Mouse (Mus musculus) cerebellum, adult 11 months (tissue): ENCODE measurements around the gene Trp53i11.

Source experiments
- DNase-seq: peaks from one replicate; pipeline ENCODE4 v3.0.0; 2022

The Trp53i11 gene

DNA sequence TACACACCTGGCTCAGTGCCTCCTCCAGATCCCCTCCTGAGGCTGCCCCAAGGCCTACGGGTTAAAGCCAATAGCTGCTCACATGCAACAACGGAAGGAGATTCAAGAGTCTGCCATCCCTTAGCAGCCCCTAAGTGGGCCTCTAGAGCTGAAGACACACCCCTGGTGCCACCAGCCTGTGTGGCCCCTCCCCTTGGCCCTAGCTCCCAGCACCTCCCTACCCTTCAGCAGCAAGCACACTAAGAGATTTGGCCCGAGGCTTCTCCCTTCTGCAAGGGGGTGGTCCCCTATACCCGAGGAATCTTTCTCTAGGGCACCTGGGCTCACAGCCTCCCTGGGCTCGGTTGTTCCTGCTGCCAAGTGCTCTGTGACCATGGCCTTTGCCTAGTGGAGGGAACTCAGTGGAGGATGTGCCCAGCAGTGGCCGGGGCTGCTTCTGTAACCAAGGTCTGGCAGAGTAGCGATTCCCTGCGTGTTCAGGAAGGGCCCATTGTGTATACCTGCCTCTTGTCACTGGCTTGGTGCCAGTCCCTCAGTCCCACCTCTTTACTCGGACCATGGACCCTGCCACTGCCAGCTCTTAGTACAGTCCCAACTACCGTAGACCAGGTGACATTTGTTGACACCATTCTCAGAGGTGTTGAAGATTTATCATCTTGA, 13.5 kb downstream of the Trp53i11 start:
- no peak for DNase-seq

DNA sequence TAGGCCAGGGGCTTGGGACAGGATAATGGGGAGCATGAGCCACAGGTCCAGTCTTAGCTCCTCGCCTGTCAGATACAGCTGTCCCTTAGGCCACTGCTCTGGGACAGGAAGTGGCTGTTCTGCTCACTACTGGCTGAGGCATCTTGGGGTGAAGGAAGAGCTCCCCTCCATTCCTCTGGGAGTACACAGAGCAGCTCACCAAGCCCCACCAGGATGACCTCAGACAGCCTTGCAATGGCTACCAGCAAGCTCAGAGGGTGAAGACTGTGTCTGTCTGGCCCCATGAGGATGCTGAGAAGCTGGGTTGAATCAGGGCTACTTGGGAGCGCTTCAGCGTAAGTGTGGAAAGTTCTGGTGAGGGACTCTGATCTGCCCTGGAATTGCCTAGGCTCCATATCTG, 14.6 kb downstream of the Trp53i11 start:
- no peak for DNase-seq

DNA sequence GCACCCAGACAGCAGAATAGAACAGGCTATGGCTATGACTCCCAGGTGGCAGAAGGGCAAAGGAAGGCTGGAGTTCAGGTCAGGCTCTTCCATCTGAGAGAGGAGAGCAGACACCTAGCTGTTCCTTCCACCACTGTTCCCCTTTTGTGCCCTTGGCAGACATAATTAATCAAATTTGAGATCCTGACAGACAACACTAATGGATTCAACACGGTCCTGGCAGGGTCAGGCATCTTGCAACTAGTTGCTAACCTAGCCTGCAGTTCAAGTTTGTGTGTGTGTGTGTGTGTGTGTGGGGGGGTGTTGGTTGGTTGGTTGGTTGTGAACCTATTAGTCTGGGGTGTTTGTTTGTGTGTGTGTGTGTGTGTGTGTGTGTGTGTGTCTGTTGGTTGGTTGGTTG, 15.4 kb downstream of the Trp53i11 start:
- DNase-seq: no peak

DNA sequence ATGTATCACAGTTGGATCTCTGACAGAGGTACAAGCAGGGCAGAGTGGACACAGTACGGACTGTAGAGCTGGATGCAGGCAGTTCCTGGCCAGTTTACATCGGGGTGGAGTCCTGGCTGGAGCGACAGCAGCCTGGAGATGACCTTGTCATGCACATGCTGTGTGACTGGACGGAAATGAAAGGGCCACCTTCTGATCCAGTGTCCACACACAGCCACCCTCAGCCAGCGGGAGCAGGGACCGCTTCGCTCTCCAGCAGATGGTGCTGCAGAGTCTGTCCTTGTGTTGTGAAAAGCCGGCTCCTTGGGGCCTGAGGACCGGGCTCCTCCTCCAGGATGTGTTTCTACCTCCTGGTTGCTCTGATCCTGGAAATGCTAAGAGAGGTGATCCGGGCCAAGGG, 16.3 kb downstream of the Trp53i11 start:
- peak; percentile 79 for DNase-seq

DNA sequence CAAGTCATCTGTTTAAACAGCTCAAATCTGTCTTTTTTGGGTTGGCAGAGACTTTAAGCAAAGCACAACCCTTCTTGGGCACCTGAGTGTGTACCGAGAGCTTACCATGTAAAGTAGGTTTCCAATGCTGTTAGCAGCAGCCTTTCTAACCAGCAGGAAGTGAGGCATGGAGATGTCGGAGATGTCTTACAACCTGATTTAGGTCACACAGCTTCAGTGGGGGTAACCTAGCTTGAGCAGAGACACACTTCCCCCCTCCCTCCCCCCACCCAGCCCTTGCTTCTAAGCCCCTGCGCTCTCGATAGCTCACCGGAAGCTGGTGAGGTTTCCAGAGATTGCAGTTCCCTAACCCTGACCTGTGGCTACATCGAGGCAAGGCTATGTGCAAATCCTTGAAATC, 17.2 kb downstream of the Trp53i11 start:
- DNase-seq: no peak

DNA sequence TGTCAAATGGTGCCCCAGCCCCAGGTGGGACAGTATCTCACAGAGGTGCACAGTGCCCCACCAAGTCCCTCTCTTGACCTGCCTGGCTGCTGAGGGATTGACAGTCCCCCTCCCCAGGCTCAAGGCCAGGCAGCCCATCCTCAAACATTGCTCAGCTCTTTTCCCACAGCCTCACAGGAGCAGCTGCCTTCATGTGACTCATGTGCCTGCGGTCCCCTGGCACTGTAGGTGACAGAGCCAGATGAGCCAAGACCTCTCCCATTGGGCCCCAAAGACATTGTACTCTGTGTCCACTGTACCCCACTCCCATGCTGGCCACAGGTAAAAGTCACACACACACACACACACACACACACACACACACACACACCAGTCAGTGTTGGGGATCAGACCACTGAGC, 18.8 kb downstream of the Trp53i11 start:
- DNase-seq: no peak

DNA sequence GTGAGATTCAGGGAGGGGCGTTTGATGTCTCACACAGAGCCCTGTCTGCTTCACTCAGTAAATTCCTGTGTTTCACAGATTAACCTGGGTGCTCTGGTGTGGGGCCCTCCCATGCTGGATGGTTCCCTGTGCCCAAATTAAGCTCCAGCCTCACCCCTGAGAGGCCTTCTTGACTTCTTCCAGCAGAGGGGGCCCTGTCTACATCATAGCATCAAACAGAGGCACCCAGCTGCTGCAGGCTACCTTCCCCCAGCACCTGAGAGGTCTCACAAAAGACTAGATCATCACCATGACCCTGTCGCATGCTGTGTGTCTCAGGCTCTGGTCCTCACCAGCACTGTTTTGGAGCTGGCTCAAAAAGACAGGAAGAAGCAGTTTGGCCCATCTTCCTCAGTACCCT, 25.0 kb downstream of the Trp53i11 start:
- DNase-seq: no peak

DNA sequence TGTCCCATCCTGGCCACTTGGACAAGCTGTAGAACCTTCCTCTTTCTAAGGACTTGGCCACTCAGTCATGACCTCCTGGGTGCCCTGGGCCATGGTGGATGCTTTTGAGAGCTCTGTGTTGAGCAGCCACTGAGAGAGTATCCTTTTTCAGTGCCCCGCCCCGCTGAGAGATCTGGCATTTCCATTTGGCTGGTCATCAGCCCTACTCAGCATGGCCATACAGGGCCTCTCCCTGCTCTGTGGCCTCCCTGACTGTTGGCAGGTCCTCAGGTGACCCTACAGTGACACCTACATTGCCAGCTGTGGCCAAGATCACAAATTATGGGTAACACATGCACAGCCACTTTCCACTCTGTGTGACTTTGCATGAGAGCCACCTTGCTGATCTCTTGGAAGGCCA, 25.5 kb downstream of the Trp53i11 start:
- no peak for DNase-seq

DNA sequence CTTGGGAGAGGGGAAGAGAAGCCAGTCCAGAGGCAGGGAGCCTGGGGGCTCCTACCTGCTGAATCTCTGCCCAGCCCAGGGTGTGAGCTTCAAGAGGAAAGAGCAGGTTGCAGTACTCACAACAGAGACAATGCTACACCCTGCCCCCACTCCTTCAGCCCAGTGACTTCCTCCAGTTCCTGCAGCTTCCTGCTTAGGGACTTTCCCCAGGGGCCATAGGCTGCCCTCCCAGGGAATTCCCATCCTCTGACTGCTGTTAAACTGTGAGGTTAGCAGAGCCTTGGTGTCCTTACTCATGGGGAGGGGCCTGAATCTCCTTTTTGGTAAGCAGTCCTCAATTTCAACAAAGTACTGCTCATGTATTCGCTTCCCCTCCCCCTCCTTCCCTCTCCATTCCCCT, 26.8 kb downstream of the Trp53i11 start:
- no peak for DNase-seq

DNA sequence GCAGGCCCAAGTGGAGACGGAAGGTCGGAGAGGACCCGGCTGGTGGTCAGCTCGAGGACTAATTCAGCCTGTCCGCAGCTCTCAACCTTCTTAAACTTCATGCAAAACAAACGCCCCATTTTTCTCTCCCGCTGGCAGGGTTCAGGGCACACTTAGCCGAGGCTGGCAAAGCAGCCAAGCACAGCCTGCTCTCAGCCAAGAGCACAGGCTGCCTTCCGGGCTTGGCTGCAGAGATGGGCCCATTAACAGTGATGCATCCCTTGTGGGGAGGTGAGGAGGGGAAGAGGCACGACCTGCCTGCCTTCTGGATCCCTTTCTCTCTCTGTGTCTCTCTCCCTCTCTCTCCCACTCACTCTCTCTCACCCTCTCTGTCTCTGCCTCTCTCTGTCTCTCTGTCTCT, 28.4 kb downstream of the Trp53i11 start:
- peak; percentile 81 for DNase-seq

DNA sequence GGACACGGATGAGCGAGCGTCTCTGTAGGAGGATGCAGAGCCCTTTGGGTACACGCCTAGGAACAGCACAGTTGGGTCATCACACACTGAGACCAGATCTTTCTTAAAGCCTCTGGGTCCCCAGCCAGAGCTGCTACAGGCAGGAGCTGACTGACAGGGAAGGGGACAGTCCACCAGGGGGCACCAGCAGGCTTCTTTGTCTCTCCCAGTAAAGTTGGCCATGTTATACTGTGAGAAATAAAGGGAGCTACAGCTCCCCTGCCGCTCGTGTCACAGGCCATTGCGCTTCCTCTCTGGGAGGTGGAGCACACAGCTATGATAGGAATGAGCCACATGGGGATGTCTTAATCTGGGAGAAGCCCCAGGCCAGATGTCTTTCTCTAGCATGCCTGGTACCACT, 29.7 kb downstream of the Trp53i11 start:
- peak; percentile 92 for DNase-seq

DNA sequence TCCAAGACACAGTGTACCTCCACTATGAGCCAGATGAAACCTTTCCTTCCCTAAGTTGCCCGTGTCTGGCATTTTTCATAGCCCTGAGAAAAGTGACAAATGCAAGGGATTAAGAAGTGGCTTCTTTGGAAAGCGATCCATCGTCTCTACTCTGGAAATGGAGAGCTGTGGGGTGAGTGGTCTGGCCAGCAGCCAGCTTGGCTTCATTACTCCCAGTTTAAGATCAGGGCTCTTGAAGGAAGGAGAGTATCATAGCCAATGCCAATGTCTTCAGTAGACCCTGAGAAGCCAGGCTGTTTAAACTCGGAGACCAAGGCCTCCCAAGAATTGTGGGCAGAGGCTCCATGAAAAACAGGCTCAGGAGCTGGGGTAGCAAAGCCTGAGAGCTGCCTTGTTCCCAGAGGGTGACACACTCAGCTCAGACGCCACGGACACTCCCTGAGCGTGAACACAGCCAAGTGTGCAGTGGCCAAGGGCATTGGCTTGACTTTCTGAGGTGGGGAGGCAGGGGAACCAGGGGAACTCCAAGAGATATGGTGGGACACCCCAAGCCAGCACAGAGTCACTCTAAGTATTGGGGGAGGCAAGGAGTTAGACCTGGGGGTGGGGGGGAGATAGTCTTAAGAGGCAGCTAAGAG, 31.1 kb downstream of the Trp53i11 start:
- no peak for DNase-seq

DNA sequence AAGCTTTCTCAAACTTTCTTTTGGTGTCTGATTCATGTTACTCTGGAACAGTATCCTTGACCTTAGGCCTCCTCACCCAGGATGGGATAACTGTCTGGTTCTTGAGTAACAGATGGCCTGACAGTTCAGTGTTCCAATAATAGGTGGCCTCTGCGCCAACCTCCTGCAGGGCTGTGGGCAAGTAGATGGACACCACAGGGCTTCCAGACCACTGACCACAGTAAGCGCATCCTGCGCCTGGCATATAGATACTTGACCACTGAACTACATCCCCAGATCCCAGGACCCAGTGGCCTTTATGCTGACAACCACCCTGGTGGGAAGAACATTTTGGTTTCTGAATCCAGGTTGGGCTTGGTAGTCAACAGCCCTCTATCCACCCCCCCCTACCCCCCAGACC, 32.2 kb downstream of the Trp53i11 start:
- no peak for DNase-seq

DNA sequence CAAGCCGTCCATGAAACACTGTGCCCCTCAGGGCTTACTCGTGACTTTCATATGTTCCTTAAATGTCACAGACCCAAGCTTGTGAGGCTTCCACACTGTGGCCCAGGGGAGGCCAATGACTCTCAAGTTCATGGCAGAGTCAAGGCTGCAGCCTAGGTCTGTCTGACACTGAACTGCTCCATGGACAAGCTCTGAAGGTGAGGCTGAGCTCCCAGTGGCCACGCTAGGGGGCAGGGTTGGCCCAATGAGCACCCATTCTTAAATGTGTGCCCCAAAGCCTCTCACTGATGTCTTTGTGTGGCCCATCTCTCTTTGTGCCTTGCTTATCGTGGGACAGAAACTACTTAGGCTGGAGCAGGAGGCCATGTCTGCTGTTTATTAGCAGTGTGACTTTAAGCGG, 33.1 kb downstream of the Trp53i11 start:
- DNase-seq: no peak

DNA sequence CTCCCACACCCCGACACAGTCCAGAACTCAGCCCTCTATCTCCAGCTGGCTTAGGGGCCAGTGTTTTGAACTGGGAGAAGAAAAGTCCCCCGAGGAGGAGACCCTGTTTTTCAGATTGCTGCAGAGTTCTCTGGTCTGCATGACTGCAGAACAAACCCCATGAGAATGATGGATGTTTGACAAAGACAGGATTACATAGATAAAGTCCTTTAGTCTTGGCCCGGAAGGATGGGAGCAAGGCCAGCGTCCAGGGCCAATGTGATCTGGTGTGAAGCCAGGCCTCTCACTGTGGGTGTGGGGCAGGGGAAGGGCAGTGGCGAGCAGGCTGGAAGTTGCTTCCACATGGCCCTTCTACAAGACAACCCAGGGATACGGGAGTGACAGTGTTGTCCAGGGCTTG, 36.1 kb downstream of the Trp53i11 start:
- peak; percentile 68 for DNase-seq

DNA sequence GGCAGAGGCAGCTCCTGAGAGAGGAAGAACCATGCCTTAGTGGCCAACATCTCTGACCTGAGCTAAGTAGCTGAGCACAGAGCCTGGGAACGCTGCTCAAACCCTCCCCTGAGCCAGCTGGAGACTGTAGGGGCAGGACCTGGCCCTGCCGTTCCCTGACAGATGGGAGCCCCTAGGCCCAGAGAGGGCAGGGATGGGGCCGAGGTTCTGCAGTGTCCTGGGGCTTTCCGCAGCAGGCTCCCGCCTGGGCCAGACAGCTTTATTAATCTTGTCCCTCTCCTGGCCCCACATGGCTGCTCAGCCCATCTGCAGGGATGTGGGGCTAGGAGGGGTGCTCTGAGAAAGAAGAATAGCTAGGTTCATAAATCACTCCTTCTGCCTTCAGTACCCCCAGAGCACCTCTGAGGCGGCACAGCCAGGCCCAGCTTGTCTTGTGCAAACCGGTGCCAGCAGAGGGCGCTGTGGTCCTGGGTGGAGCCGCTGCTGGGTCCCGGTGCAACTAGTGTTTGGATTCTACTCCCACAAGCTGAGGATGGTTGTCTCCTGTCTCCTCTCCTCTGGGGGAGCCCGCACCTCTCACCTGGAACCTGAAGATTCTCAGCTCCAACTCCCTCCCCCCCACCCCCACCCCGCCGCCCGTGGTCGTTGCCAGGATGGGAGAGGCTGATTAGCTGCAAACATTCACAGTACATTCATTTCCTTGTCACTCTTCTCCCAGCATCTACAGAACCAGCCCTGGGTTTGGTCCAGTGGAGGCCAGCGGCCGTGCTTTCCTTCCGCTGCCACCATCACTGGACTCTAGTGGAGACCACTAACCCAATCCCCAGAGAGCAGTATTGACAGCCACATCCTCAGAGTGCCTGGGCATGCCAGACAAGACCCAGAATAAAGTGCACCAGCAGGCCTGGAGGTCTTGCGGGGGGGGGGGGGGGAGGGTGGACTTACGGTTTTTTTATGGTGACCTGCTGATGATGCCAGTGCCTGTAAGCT, 39.6 kb downstream of the Trp53i11 start:
- peak; percentile 88 for DNase-seq

DNA sequence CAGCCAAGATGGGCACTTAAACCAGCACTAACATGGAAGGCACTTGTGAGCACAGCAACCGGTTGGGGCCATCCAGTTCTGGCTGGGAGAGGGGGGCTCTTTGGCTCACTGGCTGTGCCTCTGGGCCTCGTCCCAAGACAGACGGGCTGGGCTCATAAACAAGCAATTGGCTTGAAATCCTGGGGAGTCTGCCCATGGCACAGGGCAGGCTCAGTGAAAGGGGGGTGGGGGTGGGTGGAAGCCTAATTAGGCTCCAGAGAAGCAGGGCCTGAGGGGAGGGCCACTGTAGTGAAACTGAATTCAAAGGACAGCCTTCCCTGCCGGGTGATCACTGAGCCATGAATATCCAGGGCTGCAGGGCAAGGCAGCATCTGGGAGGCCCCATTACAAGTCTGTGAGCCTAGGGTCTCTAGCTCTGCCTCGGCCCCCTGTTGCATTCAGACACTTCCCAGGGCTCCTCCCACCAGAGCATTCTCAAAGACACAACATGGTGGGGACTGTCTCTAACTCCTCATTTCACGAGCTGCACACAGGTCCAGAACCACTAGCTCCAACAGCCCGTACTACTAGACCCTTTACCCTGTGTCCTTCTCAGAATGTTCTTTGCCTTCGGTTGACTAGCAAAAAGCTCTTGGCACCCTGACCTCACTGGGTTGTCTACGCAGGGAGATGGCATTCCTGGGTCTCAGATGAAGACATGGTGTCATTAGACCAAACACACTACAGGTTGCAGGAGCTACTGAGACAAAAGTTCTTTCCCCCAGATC, 40.5 kb downstream of the Trp53i11 start:
- peak; percentile 34 for DNase-seq

DNA sequence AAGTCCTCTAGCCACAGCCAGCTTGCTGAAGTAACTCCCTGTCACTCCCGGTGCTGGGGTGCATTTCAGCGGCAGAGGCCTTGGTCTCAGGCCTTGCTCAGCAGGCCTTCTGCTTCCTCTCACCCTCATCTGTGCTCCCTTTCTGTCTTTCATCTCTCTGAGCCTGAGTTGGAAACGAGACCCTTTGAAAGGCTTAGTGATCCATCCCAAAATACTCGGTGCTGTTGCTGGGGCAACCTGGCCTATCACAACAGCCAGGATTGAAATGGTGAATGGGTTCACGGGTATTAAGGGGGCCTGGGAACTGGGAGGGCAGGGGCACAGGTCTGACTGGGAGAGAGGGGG, 41.1 kb downstream of the Trp53i11 start:
- no peak for DNase-seq

DNA sequence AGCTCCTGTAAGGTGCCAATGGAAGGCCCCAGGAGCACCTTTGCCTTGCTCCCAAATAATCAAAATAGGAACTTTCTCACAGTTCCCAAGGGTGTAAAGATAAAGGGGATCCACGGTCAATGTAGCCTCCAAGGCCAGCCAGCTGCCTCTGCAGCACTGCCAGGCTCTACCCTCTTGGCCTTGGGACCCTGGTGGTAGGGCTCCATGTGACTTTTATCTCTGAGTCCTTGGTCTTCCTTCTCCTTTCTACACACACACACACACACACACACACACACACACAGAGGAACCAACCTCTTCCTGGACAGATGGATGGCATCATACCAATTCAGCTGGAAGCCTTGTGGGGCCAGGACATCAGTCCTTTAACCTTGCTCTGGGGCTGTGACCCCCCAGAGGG, 44.8 kb downstream of the Trp53i11 start:
- DNase-seq: no peak

DNA sequence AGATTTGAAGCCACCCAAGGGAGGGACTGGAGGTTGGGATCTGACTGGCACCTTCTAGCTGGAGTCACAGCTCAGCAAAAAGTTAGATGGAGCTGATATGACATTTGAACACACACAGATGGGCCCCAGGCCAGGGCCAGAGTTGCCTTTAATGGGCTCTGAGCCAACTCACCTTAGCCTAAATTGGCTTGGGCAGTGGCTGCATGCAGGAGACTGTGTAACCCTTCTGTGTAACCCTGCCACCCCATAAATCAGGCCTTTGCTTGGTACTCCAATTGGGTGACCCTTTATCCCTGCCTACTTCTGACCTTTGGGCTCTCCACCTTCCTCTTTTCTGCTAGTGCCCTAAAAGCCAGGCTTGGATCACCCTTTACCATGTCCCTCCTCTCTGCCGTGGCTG, 49.7 kb downstream of the Trp53i11 start:
- no peak for DNase-seq

DNA sequence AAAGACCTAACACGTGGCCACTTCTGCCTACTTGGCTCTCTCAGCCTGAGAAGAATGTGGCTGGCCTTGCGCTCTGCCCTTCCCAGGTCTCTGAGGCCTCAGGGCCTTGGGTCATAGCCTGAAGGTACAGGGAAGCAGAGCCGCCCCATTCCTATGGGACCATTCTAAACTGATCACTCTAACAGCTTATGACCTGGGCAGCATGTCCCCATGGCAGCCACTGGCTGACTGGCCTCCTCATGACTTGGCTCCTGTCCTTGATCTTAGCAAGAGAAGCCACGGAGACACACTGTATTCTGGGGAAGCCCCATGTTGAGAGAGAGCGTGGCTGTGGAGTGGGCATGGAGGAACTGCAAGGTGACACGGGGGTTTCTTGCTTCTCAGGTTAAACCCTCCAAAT, 51.5 kb downstream of the Trp53i11 start:
- no peak for DNase-seq

DNA sequence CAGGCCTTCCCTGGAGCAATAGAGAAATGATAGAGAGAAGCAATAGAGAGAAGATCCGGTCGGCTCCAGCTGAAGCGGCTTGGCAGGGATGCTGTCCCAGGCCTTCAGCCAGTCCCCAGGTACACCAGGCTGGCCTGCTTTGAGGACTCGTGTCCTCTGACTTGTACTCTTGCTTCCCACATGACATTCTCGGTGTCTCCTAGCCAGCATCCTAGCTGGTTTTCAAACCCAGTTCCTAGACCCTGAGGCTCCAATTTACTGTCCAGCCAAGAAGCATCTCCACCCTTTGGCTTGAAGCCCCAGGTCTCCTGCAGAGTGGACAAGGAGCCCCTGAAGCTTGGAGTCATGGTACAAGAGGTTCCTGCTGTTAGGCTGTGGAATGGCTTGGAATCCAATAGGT, 54.8 kb downstream of the Trp53i11 start:
- peak; percentile 63 for DNase-seq

DNA sequence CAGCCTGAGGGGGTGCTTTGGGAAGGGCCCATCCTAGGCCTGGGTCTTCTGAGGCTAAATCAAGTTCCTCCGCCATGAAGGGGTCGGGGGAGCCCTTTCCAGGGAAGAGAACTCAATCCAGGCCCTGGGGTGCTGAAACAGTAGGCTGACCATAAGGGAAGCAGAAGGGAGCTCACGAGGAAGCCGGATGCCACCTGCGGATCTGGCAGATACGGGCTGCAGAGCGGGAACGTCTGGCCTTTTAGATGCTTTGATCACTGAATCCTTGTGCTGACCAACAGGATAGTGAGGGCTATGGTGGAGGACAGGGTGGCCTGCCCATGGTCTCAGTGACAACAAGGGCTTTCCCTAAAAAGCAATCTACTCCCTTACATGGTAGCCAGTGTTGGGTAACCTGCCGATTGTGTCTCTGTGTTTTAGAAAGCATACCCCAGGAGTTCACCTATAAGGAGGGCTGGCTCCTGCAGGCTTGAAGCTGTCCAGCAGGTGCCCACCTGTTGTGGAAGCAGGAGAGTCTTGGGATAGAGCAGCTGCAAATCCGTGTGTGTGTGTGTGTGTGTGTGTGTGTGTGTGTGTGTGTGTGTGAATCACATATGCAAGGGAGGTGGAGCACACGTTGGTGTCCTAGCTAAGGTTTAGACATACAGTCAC, 56.2 kb downstream of the Trp53i11 start:
- peak; percentile 74 for DNase-seq
